Mouse (Mus musculus) cerebellum, adult 2 months (tissue): ENCODE results near the gene Six6. TPM values are rescaled to one million over a fixed set of nuclear protein-coding genes. Genes with fewer than 3 reads are reported as not detected.

Source experiments
- DNase-seq, 2 experiments: peaks; one replicate each; pipeline ENCODE4 v3.0.0; 2021
- H3K27ac ChIP-seq: fragments of 200-500 bp; 2 replicates; pipeline ENCODE4 v1.5.1; 2012; ENCODE audit warnings: low read length, control low read depth, inconsistent platforms; ENCODE audit not compliant: insufficient read depth
- H3K27me3 ChIP-seq: fragments of 200-500 bp; 2 replicates; pipeline ENCODE4 v1.6.1; 2012; ENCODE audit warnings: inconsistent platforms, mild to moderate bottlenecking, low read length, moderate library complexity; ENCODE audit not compliant: control insufficient read depth, insufficient read depth
- H3K4me1 ChIP-seq: fragments of 200-500 bp; 2 replicates; pipeline ENCODE4 v1.6.1; 2011; ENCODE audit warnings: low read length; ENCODE audit not compliant: control insufficient read depth, insufficient read depth
- H3K4me3 ChIP-seq: fragments of 200-500 bp; replicated peaks from 2 replicates; pipeline ENCODE3; 2011; ENCODE audit warnings: mild to moderate bottlenecking, low read depth, low read length, control low read depth; ENCODE audit not compliant: insufficient read depth
- CTCF ChIP-seq: fragments of 200-500 bp; IDR thresholded peaks from 2 replicates; pipeline ENCODE4 v1.5.1; 2011; ENCODE audit warnings: low read depth, mild to moderate bottlenecking, control low read depth, low read length, moderate library complexity, borderline replicate concordance; ENCODE audit not compliant: insufficient read depth
- POLR2A ChIP-seq: fragments of 200-500 bp; IDR thresholded peaks from 2 replicates; pipeline ENCODE4 v1.6.1; 2011; ENCODE audit warnings: low read length, control low read depth, borderline replicate concordance; ENCODE audit not compliant: insufficient read depth
- WGBS: fragments of 180-500 bp; shearing (Covaris S2); methylation state at CpG from one replicate; pipeline ENCODE4 v1.1.7; 2018; 5-methylcytosine and 5-hydroxymethylcytosine counted together
- polyA plus RNA-seq: library from polyadenylated mRNA; depleted of rRNA; stranded (reverse); fragments of >200 nt; gene quantifications from 2 replicates; pipeline ENCODE4 v1.2.3, GENCODE M21; 2012

The Six6 gene
- polyA plus RNA-seq, 1 experiment = not detected

- H3K27me3 ChIP-seq = peaks cover 30% of the 10 kb centered on the region; the same call in 1 of the 2 replicates
- 6% methylated on average over 11 of the region's 11 CpGs for WGBS
- no peak overlapping the region for H3K27ac ChIP-seq
- DNase-seq = no peak
- no peak overlapping the region for H3K4me3 ChIP-seq
- no peaks in the 10 kb centered on the region for H3K4me1 ChIP-seq
- no peak for TF ChIP-seq POLR2A
- no peak for TF ChIP-seq CTCF
These were observed 1.2 kb downstream of the Six6 start for GRCm38 (mm10) chr12:72940822-72941397.

- Histone ChIP-seq H3K27me3 (peaks cover 32% of the 10 kb centered on the region; the same call in 1 of the 2 replicates), H3K27ac (no peak overlapping the region), H3K4me3 (no peak overlapping the region), H3K4me1 (no peaks in the 10 kb centered on the region)
- DNase-seq = no peak
- no peak for TF ChIP-seq POLR2A
- TF ChIP-seq CTCF = no peak
- WGBS = 3% methylated on average over 32 of the region's 32 CpGs
These were observed 1.8 kb downstream of the Six6 start for GRCm38 (mm10) chr12:72941398-72942051.

- H3K4me3 ChIP-seq = no peak overlapping the region
- WGBS = 20% methylated on average over 6 of the region's 6 CpGs
- DNase-seq = no peak
These were observed 2.5 kb downstream of the Six6 start for GRCm38 (mm10) chr12:72942171-72942570.

GRCm38 (mm10) chr12:72943574-72944110 is 4.0 kb downstream of the Six6 start:
- Histone ChIP-seq H3K27me3 (peaks cover 22% of the 10 kb centered on the region; the same call in 1 of the 2 replicates), H3K4me1 (no peaks in the 10 kb centered on the region), H3K27ac (no peak overlapping the region), H3K4me3 (no peak overlapping the region)
- 12% methylated on average over 2 of the region's 2 CpGs for WGBS
- no peak for TF ChIP-seq CTCF
- TF ChIP-seq POLR2A = no peak
- DNase-seq = no peak

More at GRCm38 (mm10) chr12:72942171-72942570, 2.5 kb downstream of the Six6 start:
- Histone ChIP-seq H3K27ac (no peak overlapping the region), H3K4me1 (no peaks in the 10 kb centered on the region), H3K27me3 (peaks cover 32% of the 10 kb centered on the region; the same call in 1 of the 2 replicates)
- no peak for TF ChIP-seq POLR2A
- no peak for TF ChIP-seq CTCF

GRCm38 (mm10) chr12:72944411-72945225 is 4.9 kb downstream of the Six6 start:
- H3K27ac ChIP-seq = no peak overlapping the region
- no peaks in the 10 kb centered on the region for H3K4me1 ChIP-seq
- no peak overlapping the region for H3K4me3 ChIP-seq
- peaks cover 17% of the 10 kb centered on the region; the same call in 1 of the 2 replicates for H3K27me3 ChIP-seq
- no peak for TF ChIP-seq POLR2A
- no peak for TF ChIP-seq CTCF
- no peak for DNase-seq
- 6% methylated on average over 24 of the region's 24 CpGs for WGBS

GRCm38 (mm10) chr12:72945301-72946063 is 5.8 kb downstream of the Six6 start:
- H3K4me1 ChIP-seq = no peaks in the 10 kb centered on the region
- no peak overlapping the region for H3K27ac ChIP-seq
- H3K4me3 ChIP-seq = no peak overlapping the region
- H3K27me3 ChIP-seq = peaks cover 14% of the 10 kb centered on the region; the same call in 1 of the 2 replicates
- TF ChIP-seq POLR2A = no peak
- WGBS = under 1% methylated on average over 89 of the region's 89 CpGs
- DNase-seq = no peak

GRCm38 (mm10) chr12:72946064-72946395 is 6.3 kb downstream of the Six6 start:
- Histone ChIP-seq H3K4me1 (no peaks in the 10 kb centered on the region), H3K27me3 (peaks cover 14% of the 10 kb centered on the region; the same call in 1 of the 2 replicates), H3K27ac (no peak overlapping the region), H3K4me3 (no peak overlapping the region)
- WGBS = 5% methylated on average over 8 of the region's 8 CpGs
- no peak for DNase-seq
- TF ChIP-seq POLR2A (no peak), CTCF (no peak)
